Mouse (Mus musculus) bone marrow, adult 2 months (tissue): ENCODE results near the gene Cacna1e. TPM values are rescaled to one million over a fixed set of nuclear protein-coding genes. Genes with fewer than 3 reads are reported as not detected.

ENCODE experiments used
- H3K27ac ChIP-seq: fragments of 200-500 bp; 2 replicates; pipeline ENCODE4 v1.5.1; 2012; ENCODE audit warnings: low read depth, mild to moderate bottlenecking, control low read depth, inconsistent platforms, low read length; ENCODE audit not compliant: control insufficient read depth, poor library complexity, insufficient read depth
- H3K4me1 ChIP-seq: fragments of 200-500 bp; 2 replicates; pipeline ENCODE4 v1.6.1; 2011; ENCODE audit warnings: low read length; ENCODE audit not compliant: control insufficient read depth, insufficient read depth
- H3K4me3 ChIP-seq: fragments of 200-500 bp; replicated peaks from 2 replicates; pipeline ENCODE3; 2011; ENCODE audit warnings: mild to moderate bottlenecking, low read depth, low read length, control low read depth; ENCODE audit not compliant: control insufficient read depth
- CTCF ChIP-seq: fragments of 200-500 bp; IDR thresholded peaks from 2 replicates; pipeline ENCODE4 v1.5.1; 2011; ENCODE audit warnings: low read length, control low read depth; ENCODE audit not compliant: control insufficient read depth, insufficient read depth
- POLR2A ChIP-seq: fragments of 200-500 bp; IDR thresholded peaks from 2 replicates; pipeline ENCODE4 v1.6.1; 2011; ENCODE audit warnings: low read depth, mild to moderate bottlenecking, control low read depth, low read length, borderline replicate concordance; ENCODE audit not compliant: control insufficient read depth
- WGBS: fragments of 180-500 bp; shearing (Covaris S2); methylation state at CpG from one replicate; pipeline ENCODE4 v1.1.7; 2018; 5-methylcytosine and 5-hydroxymethylcytosine counted together
- polyA plus RNA-seq: library from polyadenylated mRNA; stranded (reverse); fragments of >200 nt; gene quantifications from 2 replicates; pipeline ENCODE4 v1.2.4, GENCODE M21; 2011; ENCODE audit warnings: low replicate concordance; ENCODE audit not compliant: missing spikeins, insufficient read depth, insufficient read length

Cacna1e gene
- polyA plus RNA-seq, 1 experiment = 13.6 TPM

DNA sequence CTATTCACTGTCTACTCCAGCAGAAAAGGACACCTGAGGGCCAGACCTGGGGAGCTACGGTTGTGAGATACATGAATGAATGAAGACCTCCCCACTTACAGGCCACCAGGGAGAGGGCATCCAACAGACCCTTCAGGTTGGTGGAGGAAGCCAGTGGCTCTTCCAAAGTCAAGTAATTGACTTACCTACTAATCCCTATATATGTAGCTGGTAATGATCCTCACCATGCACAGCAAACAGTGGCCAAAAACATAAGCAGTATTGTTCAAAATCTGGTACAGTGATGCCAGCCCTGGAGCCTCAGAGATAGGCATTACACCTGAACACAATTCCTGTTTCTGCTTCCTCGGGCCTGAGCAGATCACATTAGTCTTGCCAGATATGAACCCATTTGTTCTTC is 37.4 kb downstream of the Cacna1e start:
- no peak for TF ChIP-seq CTCF
- no peak for TF ChIP-seq POLR2A
- 74% methylated on average over 2 of the region's 2 CpGs for WGBS
- Histone ChIP-seq H3K4me1 (peaks cover 8% of the 10 kb centered on the region), H3K4me3 (no peak overlapping the region), H3K27ac (no peak overlapping the region)

DNA sequence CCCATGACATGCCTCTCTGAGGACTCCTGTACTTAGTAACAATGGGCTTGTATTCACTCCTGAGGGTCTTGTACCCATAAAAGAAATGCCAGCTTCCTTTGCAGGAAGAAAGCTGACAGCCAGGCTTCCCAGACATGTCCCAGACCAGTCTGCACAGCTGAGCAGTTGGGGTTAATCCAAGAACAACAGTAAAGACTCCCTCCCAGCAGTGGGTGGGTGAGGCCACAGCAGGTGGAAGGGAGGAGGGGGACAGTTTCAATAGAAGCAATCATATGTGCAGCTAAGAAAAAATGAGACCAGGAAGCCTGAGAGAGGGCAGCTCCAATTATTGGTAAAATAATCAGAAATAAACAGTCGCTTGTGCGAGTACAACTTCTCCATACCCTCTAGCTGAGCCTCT is 40.9 kb downstream of the Cacna1e start:
- no peak for TF ChIP-seq POLR2A
- no peak for TF ChIP-seq CTCF
- H3K4me3 ChIP-seq = no peak overlapping the region
- peaks cover 4% of the 10 kb centered on the region for H3K4me1 ChIP-seq
- whole genome bisulfite sequencing = 81% methylated on average over 2 of the region's 2 CpGs
- H3K27ac ChIP-seq = no peak overlapping the region

- no peak overlapping the region for H3K27ac ChIP-seq
- H3K4me1 ChIP-seq = peaks cover 2% of the 10 kb centered on the region; the same call in 1 of the 2 replicates
- TF ChIP-seq CTCF = no peak
- no peak for TF ChIP-seq POLR2A
- 81% methylated on average over 5 of the region's 5 CpGs for WGBS
- H3K4me3 ChIP-seq = no peak overlapping the region
Observed at GRCm38 (mm10) chr1:154842336-154842735, 42.0 kb downstream of the Cacna1e start.

GRCm38 (mm10) chr1:154841057-154841630 is 43.2 kb downstream of the Cacna1e start:
- Histone ChIP-seq H3K27ac (0 out of 2 replicates have a peak overlapping the region, but pooled peaks have one; percentile 3), H3K4me1 (peaks cover 2% of the 10 kb centered on the region; the same call in 1 of the 2 replicates), H3K4me3 (no peak overlapping the region)
- no peak for TF ChIP-seq POLR2A
- TF ChIP-seq CTCF = no peak
- 52% methylated on average over 6 of the region's 6 CpGs for WGBS

DNA sequence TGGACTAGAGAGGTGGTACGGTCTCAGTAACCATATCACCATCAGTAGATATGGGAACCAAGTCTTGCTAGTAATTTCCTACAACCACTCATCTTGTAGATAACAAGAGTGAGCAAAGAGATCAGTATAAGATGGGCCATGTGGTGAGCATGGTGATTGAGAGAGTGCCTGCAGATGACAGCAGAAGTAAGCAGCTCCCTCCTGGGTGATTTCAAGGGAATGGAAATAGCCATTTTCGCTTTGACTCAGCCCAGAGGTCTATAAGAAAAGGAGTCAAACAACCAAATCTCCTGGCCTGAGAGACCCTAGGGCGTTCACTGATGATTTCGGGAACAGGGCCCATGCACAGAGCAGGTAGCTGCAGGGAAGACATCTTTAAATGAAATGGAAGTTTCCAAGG is 45.0 kb downstream of the Cacna1e start:
- WGBS = 85% methylated on average over 4 of the region's 4 CpGs
- TF ChIP-seq POLR2A (no peak), CTCF (no peak)
- H3K4me1 ChIP-seq = peaks cover 3% of the 10 kb centered on the region; the same call in 1 of the 2 replicates
- H3K4me3 ChIP-seq = no peak overlapping the region
- H3K27ac ChIP-seq = no peak overlapping the region

- TF ChIP-seq POLR2A (no peak), CTCF (no peak)
- Histone ChIP-seq H3K4me1 (peaks cover 3% of the 10 kb centered on the region; the same call in 1 of the 2 replicates), H3K27ac (no peak overlapping the region), H3K4me3 (no peak overlapping the region)
- 79% methylated on average over 5 of the region's 5 CpGs for WGBS
Observed at GRCm38 (mm10) chr1:154836473-154836872, 47.8 kb downstream of the Cacna1e start.

DNA sequence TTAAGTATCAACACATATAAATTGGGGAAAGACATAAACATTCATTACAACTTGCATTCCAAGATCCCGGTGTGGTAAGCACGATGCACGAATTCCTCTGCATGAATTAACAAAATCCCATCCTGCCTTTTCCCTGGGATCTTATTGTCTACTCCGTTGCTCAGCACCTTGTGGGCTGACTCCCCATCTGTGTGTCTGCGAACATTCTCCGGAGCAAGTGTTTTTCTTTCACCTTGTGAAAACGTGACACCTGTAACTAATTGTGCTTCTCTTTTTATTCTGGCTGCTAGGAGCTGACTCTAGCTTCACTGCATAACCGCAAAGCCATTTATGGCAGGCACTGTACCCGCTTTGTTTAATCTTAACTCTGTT is 52.1 kb downstream of the Cacna1e start:
- H3K4me1 ChIP-seq = 0 out of 2 replicates have a peak, but pooled peaks cover 1% of the 10 kb centered on the region
- H3K4me3 ChIP-seq = no peak overlapping the region
- 86% methylated on average over 9 of the region's 9 CpGs for WGBS
- TF ChIP-seq POLR2A (no peak), CTCF (no peak)
- H3K27ac ChIP-seq = no peak overlapping the region

DNA sequence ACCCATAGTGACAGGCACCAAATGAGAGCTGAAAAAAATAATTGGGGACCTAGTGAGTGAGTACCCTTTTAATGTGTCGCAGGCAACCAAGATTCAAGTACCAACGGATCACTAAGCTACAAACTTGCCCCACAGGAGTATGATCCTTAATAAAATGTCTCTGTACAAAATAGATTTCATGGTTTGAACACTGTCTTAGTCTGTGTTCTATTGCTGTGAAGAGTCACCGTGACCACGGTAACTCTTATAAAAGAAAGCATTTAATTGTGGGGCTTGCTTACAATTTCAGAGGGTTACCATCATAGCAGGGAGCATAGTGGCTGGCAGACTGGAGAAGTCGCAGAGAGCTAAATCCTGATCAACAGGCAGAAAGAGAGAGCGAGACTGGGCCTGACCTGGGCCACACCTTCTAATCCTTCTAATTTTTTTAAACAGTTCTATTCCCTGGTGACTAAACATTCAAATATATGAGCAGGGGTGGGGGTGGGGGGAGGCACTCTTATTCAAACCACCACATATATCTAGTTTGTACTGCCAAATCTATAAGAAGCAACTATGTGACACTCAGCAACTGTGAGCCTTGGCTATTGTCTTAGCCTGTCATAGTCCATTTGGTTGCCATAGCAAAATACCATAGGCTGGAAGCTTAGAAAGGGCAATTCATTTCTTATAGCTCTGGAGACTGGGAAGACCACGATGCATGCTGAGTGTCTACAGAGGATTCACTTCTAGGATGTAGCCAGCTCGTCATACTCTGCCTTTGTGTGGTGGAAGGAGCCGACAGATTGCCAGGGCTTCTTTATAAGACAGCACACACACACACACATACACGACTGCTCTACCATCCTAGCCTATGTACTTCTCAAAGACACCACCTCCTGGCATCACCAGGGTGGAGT is 52.8 kb downstream of the Cacna1e start:
- Histone ChIP-seq H3K4me1 (0 out of 2 replicates have a peak, but pooled peaks cover 1% of the 10 kb centered on the region), H3K4me3 (no peak overlapping the region), H3K27ac (no peak overlapping the region)
- TF ChIP-seq POLR2A = no peak
- TF ChIP-seq CTCF = no peak
- WGBS = 80% methylated on average over 10 of the region's 10 CpGs

GRCm38 (mm10) chr1:154830051-154830450 is 54.2 kb downstream of the Cacna1e start:
- no peaks in the 10 kb centered on the region for H3K4me1 ChIP-seq
- WGBS = 79% methylated on average over 6 of the region's 6 CpGs
- no peak overlapping the region for H3K4me3 ChIP-seq
- no peak overlapping the region for H3K27ac ChIP-seq
- TF ChIP-seq CTCF = no peak
